Mouse (Mus musculus) C2C12 (cell line): ENCODE measurements around the gene Timmdc1.

Source experiments
- CEBPB ChIP-seq: IDR thresholded peaks from one replicate; pipeline ENCODE4 v1.6.1; 2011; ENCODE audit warnings: low read depth, mild to moderate bottlenecking, control low read depth, moderate library complexity
- CTCF ChIP-seq: IDR thresholded peaks from one replicate; pipeline ENCODE4 v1.5.1; 2011; ENCODE audit not compliant: control insufficient read depth, insufficient read depth, insufficient read length
- MYOG ChIP-seq: IDR thresholded peaks from one replicate; pipeline ENCODE4 v1.6.1; 2011; ENCODE audit not compliant: control insufficient read depth, insufficient read length; ENCODE audit errors: extremely low read depth

- TF ChIP-seq MYOG (no peak), CTCF (no peak), CEBPB (no peak)
Observed at GRCm38 (mm10) chr16:38459990-38460389, 62.5 kb downstream of the Timmdc1 start.
